Mouse (Mus musculus) frontal cortex, adult 2 months (tissue): ENCODE measurements around the gene Cdca5. TPM values are rescaled to one million over a fixed set of nuclear protein-coding genes. Genes with fewer than 3 reads are reported as not detected.
A peak's percentile ranks its signal among the peaks of the same experiment; 100 is the strongest.

Experiments
- DNase-seq, 2 experiments: peaks; one replicate each; pipeline ENCODE4 v3.0.0; 2022; ENCODE audit warnings: low spot score in 1 of 2; ENCODE audit errors: extremely low spot score in 1 of 2
- polyA plus RNA-seq: library from polyadenylated mRNA; depleted of rRNA; stranded (reverse); fragments of >200 nt; gene quantifications from 2 replicates; pipeline ENCODE4 v1.2.3, GENCODE M21; 2012

Cdca5 gene
- polyA plus RNA-seq, 1 experiment: 0.22 TPM

DNA sequence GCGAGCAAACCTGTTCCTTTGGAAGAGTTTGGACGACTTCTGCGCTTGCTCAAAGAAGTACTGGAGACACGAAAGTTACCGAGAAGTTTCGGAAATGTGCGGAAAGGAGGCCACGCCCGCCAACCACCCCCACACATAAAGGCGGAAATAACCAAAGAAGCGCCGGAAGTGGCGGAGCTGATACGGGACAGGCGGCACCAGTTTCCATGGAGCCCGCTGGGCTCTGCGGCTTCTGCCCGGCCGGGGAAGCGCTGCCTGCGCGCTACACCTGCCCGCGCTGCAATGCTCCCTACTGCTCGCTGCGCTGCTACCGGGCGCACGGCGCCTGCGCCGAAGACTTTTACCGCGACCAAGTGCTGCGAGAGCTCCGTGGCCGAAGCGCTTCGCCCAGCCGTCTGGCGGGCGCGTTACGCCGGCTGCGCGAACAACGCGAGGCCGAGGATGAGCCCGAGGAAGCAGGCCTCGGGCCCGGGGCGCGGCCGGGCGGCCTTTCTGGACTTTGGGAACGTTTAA lies 23.7 kb upstream of the Cdca5 start, which contains the start of gene Znhit2:
Gene Znhit2 (plus strand): TSS at position 172 of the 513 bp plus-strand sequence.
- peak; percentile 94 to 97 for DNase-seq

DNA sequence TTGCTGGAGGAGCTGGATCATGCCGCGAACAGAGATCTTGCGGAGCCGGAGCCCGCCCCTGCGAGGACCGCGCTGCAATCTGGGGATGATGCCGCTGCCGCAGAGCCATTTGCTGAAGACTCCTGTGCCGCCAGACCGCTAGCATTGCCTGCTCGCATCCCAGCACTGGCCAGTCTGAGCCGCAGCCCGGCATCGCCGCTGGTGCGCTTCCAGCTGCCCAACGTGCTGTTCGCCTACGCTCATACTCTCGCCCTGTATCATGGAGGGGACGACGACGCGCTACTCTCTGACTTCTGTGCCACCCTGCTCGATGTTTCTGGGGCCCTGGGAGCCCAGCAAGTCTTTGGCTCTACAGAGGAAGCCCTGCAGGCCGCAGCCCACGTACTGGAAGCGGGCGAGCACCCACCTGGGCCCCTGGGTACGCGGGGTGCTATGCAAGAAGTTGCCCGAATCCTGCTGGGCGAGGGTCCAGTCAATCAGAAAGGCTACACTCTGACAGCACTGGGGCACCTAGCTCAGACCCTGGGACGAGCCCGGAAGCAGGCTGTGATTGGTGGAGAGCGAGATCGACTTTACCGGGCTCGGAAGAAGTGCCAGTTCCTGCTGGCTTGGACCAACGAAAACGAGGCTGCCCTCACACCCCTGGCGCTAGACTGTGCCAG lies 23.0 kb upstream of the Cdca5 start:
- peak in 1 of 2 experiments; percentile 39 for DNase-seq

DNA sequence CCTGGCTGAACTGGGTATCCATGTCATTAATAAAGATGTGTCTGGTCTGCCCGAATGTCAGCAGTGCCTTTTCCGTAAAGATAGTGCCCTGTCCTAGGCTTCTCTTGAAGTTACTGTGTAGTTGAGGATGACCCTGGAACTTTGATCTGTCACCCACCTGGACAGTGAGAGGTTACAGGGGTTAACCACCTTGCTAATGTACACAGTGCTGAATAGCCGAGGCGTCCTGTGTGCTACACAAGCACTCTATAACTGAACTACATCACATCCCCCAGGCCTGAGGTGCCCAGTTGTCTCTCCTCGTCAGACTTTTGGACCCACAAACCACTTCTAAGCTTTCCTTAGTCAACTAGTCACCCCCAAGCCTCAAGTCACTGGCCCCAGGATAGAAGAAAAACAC lies 22.4 kb upstream of the Cdca5 start:
- DNase-seq: no peak

DNA sequence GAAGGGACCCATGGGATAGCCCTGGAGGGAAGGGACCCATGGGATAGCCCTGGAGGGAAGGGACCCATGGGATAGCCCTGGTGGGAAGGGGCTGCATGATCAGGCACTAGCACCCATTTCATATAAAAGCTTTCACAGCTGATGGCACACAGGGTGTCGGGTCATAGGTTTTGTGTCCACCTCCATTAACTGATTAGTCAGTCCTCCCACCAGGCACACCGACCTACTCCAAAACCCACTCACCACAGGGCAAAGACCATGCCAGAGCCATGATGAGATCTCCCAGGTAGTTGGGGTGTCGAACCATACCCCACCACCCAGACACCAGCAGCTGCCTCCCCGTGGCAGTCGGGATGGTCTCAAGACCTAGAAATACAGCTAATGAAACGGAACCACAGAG lies 21.7 kb upstream of the Cdca5 start:
- DNase-seq: no peak

DNA sequence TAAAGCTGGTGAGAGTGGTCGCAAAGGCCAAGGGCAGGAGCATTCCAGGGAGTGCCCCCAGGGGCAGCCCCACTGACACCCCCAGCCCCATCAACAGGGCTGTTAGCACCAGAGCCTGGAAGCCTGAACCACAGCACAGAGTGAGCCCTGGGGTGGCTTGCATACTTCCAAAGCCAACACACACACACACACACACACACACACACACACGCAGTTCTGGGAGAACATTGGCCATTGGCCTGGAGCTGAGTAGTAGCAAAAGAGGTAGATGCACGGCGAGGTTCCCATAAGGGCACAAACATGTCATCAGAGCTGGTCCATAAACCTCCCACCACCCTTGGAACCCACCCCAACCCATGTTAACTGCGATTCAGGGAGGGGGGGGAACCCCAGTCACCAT lies 18.2 kb upstream of the Cdca5 start:
- DNase-seq: no peak

DNA sequence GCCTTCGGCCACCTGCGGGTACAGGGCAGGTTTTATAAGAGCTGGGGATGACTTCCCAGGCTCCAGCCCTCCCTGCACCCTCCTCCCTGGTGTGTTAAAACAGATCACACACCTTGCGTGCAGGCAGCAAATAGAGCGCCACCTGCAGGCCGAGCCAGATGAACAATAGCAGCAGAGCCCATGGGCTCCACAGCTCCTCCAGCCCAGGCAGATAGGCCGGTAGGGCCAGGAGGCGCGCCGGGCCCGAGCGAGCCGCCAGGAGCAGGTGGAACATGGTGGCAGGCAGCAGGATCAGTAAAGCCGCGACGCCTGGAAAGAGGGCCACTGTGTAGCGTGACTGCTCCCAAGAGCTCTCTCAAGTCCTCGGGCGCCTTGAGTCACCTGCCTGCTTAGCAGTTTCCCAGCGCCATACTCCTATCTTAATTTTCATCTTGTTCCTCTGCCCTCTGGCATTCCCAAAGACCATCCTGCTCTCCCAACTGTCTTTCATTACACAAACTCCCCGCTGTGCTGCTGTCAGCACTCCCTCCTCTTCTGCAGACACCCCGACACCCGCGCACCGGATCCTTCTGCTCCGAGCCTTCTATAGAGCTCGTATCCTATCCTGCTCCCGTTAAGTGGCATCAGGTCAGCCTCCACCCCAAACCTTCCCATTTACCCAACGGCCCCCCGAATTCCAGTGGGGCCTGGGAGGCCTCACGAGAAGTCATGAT lies 17.6 kb upstream of the Cdca5 start:
- DNase-seq: peak; percentile 75 to 89

DNA sequence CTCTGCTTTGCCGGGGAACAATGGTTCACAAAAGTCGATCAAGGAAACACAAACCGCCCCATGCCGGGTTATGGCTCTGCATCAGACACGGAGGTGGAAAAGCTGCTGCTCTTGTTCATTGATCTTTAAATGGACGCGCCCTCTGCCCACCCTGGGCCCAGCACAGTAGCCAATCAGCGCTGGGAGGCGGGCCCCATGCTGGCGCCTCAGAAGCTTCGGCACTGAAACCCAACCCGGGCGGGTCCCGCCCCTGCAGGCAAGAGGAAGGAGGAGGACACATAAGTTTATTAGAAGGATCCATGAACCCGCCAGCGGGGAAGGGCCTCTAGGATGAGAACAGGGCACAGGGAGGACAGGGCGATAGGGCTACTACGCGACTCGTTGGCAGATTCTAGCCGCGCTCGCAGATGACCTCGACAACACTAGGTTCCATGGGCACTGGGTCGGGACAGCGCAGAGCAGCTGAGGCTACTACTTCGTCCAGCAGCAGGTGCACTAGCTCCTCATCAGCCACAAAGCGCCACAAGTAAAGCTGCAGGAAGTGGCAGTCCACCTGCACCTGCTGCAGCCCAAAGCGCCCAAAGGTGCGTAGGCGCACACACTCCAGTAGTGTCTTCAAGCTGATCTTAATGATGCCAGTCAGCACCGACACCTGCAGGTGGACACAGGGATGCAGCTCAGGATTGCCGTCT lies 16.9 kb upstream of the Cdca5 start, which contains the start of gene Tm7sf2:
Gene Tm7sf2 (minus strand): TSS at position 650 of the 692 bp plus-strand sequence.
- peak; percentile 77 to 86 for DNase-seq

DNA sequence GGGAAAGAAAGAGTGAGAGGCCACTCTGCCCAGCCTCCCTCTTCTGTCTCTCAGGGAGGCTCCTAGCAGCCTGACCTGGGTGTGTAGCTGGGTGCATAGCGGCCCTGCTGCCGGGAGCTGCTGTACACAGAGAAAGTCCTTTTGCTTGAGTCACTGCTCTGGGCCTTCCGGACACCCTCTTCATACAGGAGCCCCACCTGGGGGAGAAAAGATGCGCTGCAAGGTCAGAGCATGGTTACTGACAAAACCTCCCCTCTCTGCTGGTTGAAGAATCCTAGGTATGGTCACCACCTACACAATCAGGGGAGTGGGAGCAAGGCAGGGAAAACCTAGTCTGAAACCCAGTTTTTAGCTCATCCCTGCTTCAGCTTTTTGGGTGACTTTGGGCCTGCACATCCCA lies 15.8 kb upstream of the Cdca5 start:
- DNase-seq: no peak

DNA sequence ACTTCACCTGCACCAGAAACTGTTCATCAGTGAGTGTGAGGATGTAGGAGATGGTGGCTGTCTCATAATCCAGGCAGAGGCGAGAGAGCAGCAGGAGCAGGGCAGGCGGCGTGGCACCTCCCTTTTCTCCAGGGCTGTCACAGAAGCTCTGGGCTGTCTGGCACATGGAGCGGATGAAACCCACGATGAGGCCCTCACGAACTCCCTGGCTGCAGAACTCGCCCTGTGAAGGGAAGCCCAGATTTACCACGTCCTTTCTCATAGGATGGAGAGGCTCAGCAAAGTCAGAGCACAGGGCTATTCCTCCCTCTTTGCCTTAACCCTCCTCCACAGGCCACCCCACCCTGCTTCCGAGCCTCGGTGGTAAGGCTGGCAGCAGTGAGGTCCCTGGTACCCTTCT lies 14.9 kb upstream of the Cdca5 start:
- DNase-seq: no peak

DNA sequence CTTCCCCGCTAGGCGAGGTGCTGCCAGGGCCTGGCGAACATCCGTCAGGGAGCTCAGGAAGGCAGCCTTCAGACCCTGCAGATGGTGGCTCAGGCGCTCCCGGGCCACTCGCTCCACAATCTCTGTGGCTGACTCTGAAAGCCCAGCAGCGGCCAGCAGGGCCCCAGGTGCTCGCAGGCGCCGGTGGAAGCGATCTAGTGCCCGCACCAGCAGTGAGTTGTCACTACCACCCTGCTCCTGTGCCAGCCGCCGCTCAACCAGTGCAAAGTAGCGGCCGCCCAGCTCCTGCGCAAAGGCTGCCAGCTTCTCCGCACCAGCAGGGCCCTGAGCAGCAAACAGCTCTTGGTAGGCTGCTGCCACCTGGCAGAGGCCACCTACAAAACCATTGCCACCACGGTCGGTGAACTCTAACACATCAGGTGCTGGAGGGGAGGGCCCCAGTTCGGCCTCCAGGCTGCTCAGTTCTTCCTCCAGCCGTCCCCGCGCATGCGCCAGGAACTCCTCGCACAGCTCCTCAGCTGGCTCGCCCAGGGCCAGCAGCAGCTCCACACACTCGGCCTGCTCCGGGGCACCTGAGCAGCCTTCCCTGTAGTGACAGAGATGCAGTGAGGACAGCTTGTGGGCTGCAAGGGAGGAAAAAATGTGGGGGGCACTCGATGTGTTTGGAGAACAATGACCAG lies 14.1 kb upstream of the Cdca5 start:
- no peak for DNase-seq

DNA sequence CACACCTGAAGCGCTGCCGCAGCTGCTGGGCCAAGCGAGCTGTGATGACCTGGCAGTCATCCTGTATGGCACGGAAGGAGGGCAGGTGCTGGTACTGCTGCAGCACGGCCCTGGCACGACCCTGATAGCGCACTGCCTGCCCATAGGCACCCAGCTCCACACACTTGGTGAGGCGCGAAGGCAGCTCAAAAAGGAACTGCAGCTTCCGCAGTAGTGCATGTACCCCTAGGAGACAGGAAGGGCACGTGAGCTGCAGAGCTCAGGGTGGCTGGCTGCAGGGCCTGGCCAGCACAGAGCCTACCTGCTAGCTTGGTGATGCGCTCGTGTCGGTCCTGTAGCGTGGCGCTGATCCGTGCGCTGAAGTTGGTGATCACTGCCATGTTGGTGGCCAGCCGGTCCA lies 13.5 kb upstream of the Cdca5 start:
- DNase-seq: no peak

DNA sequence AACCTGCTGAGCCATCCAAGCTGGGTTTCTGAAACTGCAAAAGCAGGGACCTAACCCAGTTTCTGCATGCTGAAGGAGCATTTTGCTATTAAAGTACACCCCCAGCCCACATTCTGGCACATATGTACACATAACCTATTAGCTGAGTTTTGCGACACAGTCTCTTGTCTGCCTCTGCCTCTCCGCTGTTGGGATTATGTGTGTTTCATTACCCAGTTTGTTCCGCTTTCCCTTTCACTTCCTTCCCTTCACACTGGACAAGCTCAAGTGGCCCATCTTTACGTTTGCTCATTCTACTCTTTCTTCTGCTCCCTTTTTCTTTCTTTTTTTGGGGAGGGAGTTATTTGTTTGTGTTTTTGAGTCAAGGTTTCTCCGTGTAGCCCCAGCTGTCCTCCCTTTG lies 10.9 kb upstream of the Cdca5 start:
- no peak for DNase-seq

DNA sequence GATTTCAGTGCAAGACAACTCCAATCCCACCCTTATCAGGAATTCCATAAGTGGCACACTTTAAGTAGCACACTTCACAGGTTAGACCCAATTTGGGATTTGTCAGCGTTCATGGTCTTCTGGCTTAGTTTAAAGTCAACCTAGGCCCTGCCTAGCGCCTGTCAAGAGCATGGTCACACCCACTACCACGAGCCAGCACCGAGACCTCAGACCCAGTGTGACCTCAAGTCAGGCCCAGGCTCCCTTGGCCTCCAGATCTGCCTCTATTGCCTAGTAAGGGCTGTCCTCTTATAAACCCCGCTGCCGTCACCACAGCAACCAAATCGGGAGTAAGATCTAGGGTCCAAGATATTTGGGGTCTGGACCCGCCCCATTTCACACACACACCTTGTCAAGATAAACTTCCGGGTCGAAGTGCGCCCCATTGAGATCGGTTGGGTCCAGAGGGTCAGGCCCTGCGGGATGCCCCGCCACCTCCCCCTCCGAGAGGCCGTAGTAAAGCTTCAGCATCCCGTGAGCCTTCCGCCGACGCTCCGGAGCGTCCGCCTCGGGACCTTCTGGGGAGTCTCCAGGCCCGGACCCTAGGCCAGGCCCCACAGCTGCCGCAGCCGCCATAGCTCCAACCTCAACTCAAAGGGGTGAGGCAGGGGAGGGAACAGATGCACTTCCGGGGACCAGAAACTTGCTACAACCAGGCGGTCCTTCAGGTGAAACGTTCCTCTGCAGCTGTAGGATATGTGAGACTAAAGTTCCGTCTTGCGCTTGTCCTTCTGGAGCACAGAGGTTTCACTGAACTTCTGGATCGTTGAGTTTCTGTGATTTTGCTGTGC lies 8.0 kb upstream of the Cdca5 start, which contains the start of gene Vps51:
Gene Vps51 (minus strand): TSS at position 668 of the 830 bp plus-strand sequence.
- DNase-seq: peak; percentile 81 to 94

DNA sequence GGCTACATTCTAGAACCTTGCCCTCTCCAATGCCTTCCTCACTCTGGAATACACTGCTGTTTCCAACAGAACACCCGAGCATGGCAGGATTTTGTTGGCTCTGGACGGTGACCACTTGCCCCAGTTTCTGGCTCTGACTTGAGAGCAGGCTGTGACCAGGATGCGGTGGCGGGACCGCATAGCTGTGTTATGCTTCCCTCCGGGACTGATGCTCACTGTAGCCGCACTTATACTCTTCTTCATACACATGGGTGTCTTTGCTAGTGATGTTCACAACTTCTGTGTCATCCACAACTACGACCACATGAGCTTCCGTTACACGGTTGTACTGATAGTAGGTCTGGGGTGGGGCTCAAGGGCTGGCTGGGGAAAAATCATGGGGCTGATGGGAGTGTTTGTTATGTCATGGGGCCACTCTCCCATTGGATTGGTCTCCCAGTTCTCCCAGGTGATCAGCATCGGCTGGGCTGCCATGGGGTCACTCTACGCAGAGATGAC lies 4.8 kb upstream of the Cdca5 start, which contains the start of gene Tmem262:
Gene Tmem262 (plus strand): TSS at position 51 of the 498 bp plus-strand sequence.
- no peak for DNase-seq

DNA sequence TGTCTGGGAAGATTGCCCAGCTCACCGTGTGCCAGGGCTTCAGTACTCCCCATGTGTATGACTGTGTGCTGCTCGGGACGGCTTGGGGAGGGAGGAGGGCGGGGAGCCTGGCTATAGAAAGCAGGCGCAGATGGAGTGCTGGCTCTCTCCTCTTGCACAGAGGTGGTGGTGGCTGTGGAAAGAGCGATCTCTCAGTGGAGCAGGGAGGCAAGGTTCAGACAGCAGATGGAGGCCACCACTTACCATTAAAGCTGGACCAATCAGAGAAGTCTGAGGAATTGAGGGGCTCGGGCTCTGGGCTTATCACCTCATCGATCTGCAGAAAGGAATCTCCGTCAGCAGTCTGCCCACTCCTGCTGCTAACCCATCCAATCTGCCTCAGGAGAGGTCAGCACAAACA lies 2.6 kb upstream of the Cdca5 start, which contains the start of gene Gm28374:
Gene Gm28374 (minus strand): TSS at position 101 of the 400 bp plus-strand sequence.
- no peak for DNase-seq

DNA sequence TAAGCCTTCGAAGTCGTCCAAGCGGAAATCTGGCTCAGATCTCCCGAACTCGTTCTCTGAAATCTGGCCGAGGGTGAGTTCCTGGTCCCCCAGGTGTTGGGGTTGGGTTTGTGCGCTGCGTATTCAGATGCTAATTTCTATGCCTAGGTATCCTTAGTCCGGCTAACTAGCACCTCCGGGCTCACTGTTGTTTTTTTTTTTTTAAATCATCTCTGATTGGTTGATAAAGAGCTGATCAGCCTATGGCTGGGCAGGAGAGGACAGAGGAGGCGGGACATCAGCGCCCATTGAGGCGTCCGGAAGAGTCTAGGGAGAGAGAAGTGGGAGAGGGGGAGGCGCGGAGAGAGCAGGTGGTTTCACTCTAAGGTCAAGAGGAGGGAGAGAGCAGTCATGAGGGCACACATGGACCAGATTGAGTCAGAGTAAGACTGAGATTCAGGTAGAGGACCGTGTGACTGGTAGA lies 665 bp downstream of the Cdca5 start:
- no peak for DNase-seq

DNA sequence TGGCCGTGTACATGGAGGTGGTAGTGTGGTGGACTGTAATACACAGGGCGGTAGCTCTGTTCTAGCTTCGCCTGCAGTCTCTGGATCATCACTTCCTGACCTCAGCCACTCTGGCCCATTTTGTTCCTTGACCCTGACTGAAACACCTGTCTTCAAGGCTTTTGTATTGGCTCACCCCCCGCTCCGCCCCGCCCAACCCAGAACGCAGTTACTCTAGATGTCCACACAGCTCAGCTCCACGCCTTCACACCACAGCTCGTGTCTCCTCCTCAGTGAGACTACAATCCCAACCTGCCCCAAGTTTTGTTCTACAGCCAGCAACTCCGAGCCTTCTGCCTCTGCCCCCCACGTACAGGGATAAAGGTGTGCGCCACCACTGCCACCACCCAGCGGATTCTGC lies 4.1 kb downstream of the Cdca5 start:
- DNase-seq: no peak

DNA sequence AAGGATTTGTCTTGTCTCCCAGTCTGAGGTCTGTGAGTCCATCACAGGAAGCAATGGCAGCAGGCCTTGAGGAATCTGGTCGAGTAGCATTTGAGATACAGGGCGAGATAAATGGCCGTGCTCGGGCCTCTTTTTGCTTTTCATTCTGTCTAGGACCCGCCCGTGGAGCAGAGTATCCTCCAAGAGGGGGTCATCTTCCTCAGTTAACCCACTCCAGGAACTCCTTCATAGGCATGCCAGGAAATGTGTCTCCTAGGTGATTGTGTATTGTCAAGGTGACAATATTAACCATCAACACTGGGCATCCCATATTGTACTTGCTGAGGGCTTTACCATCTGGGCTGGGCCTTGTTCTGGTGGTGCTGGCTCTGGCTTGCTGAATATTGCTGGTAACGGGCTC lies 9.3 kb downstream of the Cdca5 start, which contains the start of gene AC131692.1:
Gene AC131692.1 (plus strand): TSS at position 301 of the 400 bp plus-strand sequence.
- no peak for DNase-seq

DNA sequence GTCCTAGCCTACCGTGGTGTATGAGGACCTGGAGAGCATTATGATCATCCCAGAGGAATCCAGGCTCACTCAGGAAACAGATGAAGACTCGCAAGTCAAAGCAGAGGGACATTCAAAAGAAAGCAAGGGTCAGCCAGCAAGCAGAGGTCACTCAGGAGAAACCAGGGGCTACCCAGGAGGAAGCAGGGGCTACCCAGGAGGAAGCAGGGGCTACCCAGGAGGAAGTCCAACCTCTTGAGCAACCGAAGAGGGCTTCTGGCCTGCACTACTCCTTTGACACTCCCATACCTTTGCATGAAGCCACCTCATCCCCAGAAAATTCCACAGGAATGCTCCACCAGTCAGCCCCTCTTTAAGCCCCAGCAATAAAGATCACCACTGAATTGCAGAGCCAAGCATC lies 13.1 kb downstream of the Cdca5 start:
- DNase-seq: no peak
